Mouse (Mus musculus) lung, postnatal 25 days (tissue): ENCODE data around the gene Ankrd27.

Experiments used
- DNase-seq: peaks from one replicate; pipeline ENCODE4 v3.0.0; 2022; ENCODE audit warnings: low spot score

The Ankrd27 gene

GRCm38 (mm10) chr7:35640072-35640471 is 54.0 kb downstream of the Ankrd27 start:
- no peak for DNase-seq

GRCm38 (mm10) chr7:35646317-35647081 is 60.5 kb downstream of the Ankrd27 start:
- no peak for DNase-seq

DNA sequence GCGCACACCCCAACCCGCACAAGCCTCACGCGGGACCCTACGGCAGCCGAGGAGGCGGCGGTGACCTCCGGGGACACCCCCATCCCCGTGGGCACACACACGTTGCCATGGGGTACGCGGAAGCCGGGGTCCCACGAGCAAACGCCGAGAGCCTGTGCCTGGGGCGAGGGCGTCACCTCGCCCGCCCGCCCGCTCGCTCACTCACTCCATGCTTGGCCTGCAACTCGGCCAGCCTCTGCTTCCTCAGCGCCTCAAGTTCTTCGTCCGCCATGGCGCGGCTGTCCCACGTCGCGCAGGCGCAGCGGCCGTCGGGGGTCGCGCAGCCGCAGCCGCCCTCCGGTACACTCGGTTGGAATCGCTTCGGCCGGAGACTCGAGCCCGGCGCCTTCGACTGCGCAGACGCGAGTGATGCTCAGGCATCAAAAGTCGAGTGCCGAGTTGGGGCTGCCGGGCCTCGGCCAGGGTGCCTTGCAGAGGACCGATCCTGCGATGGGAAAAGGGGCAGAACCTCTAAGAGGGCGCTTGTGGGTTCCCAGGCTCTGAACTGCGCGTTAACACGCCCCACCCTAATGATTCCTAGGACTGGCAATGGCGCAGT is 61.2 kb downstream of the Ankrd27 start, which contains the start of gene Pdcd5:
TSS of gene Pdcd5 (minus strand) at position 421 of the 598 bp plus-strand sequence.
- peak; percentile 95 for DNase-seq

GRCm38 (mm10) chr7:35648239-35649069 is 62.4 kb downstream of the Ankrd27 start:
- no peak for DNase-seq

- peak; percentile 44 for DNase-seq
Observed at GRCm38 (mm10) chr7:35649071-35649470, 63.0 kb downstream of the Ankrd27 start.

- no peak for DNase-seq
Observed at GRCm38 (mm10) chr7:35650716-35651410, 64.8 kb downstream of the Ankrd27 start.

DNA sequence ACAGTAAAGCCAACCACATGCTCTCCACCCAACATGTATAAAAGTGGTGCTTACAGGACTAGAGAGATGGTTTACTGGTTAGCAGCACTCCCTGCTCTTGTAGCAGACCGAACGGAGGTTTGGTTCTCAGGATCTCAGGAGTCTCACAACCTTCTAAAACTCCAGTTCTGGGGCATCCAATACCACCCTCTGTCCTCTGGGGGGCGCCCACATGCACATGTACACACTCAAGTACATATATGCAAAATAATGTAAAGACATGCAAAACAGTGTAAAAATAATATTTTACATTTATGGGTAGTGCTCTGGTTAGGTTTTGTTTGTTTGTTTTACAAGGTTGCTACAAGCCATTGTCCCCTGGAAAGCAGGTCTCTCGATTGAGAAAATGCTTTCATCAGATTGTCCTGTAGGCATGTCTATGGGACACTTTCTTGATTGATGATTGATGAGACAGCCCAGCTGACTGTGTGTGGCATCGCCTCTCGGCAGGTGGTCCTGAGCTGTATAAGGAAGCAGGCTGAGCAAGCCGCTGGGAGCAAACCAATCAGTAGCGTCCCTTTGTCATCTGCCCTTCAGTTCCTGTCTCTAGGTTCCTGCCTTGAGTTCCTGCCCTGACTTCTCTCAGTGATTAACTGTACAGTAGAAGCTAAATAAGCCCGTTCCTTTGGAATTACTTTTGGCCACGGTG is 65.7 kb downstream of the Ankrd27 start:
- no peak for DNase-seq

- DNase-seq = no peak
Observed at GRCm38 (mm10) chr7:35657829-35658228, 71.8 kb downstream of the Ankrd27 start.

- DNase-seq = no peak
Observed at GRCm38 (mm10) chr7:35659173-35659572, 73.1 kb downstream of the Ankrd27 start.

DNA sequence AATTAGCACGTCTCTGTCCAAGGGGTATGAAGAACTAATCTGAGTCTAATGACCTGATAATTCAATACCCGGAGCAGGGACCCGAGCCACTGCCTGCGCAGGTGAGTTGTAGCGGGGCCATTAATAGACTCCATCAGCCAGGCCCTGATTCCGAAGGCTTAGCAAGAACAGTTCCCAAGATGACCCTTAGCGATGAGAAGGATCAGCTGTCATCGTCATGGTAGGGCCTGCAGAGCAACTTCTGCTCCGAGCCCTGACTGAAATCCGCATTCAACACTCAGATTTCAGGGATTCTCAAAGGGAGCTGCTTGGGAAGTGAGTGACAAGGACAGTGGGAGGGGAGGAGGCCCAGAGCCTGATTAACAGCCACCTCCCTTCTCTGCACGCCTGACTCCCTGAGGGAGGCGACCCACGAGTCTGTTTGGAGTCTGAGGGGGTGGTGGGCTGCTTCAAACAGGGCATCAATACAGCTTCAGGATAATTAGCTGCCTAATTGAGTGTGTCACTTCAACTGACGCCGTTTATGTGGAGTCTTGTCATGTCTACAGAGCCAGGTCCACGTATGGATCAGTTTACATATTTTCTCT is 77.8 kb downstream of the Ankrd27 start:
- DNase-seq = no peak

DNA sequence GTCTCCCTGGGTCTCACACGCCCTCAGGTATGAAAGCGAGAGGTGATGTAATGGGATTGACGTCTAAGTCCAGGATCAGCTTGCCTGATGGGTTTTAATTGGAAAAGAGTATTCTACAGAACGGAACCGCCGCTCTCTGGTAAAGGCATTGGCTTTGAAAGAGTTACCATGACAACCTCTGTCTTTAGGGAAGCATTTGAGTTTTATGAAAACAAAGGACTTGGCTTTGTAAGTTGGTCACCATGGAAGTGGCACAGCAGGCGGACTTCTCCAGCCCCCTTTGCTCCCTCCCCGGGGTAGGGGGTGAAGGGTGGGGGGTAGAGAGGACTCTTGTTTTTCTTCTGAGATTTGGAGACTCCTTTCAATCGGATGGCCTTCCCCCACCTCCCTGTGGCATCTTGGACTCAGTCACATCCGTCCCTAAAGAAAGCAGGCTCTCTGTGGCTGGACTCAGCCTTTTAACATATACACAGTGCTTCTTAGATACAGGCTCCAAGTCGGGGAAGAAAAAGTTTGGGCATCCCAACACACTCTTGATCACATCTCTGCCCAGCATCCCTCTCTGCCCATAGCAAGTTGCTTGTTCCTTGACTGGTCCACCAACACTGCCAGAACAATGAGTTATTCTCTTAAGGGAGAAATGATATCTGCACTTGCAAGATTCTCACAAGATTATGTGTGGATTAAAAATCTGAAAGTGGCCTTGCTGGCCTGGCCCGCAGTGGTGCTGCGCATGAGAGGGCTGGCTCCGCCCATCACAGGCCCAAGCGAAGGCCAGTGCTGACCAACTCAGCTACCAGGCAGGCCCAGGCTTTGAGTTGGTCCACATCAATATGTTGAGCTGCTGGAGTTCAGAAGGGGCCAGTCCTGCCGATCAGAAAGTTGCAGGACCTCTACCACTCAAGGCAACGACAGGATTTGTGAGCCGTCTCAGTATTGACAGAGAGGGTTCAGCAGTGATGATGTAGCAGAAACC is 82.3 kb downstream of the Ankrd27 start:
- DNase-seq = no peak

DNA sequence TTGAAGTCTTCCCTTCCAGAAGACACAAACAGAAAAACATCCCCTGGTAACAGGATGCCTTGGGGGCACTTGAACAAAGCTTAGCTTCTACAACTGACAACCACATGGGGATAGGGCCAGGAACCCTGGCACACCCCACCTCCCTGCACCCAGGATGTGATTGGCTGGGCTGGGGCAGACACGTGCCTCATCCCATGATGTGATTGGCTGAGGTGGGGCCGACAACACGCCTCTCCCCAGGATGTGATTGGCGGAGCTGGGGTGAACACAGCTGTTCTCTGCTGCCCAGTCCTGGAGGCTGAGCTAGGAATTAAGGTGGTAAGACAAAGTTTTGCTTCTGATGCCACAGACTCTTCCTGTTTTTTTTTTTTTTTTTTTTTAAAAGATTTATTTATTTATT is 92.9 kb downstream of the Ankrd27 start:
- DNase-seq = no peak

DNA sequence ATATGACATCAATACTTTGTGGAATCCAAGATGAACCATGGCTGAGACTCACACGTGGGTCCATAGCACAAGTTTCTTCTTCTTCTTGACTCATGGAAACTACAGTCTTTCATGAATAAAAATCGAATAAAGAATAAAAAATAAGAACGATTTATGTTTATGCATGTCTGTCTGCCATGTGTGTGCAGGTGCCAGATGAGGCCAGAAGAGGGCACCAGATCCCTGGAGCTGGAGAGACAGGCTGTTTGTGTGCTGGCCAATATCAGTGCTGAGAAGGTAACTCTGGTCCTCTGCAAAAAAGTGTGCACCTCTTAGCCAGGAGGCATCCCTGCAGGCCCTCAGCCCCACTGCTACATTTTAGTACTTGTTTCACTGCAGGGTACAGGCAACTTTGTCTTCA is 95.5 kb downstream of the Ankrd27 start:
- no peak for DNase-seq

GRCm38 (mm10) chr7:35683409-35684122 is 97.5 kb downstream of the Ankrd27 start:
- no peak for DNase-seq

GRCm38 (mm10) chr7:35686216-35686615 is 100.2 kb downstream of the Ankrd27 start:
- peak; percentile 30 for DNase-seq

- peak; percentile 47 for DNase-seq
Observed at GRCm38 (mm10) chr7:35686756-35687155, 100.7 kb downstream of the Ankrd27 start.

- DNase-seq = peak; percentile 41
Observed at GRCm38 (mm10) chr7:35687229-35687628, 101.2 kb downstream of the Ankrd27 start.

GRCm38 (mm10) chr7:35688276-35688675 is 102.2 kb downstream of the Ankrd27 start:
- no peak for DNase-seq
